8 mouse cellular contexts compared by ENCODE assay signal in genomic region chr8:70606780-70607602, GRCm38 (mm10). TPM values are rescaled to one million over a fixed set of nuclear protein-coding genes. Genes with fewer than 3 reads are reported as not detected.
DNase-seq lines count a peak whose midpoint lies in the region; ATAC-seq lines count a peak whose summit lies in the region.

No protein-coding gene starts in this region.

- peak overlapping the region; percentile 96 for H3K9ac ChIP-seq in heart, embryonic 13.5 days
- peak overlapping the region; percentile 86 for H3K9ac ChIP-seq in hindbrain, embryonic 16.5 days (ENCODE audit: low read depth, low read length)

- no peak for ATAC-seq in heart, embryonic 13.5 days (ENCODE audit: extremely low read depth, insufficient number of reproducible peaks, low FRiP score, low TSS enrichment)
- ATAC-seq in hindbrain, embryonic 16.5 days, result no peak
- no peak for ATAC-seq in monocyte, adult 5-6 weeks (replicated peaks; ENCODE audit: insufficient number of reproducible peaks, low FRiP score, low TSS enrichment, poor library complexity, severe bottlenecking)

- H3K27me3 ChIP-seq in heart, embryonic 13.5 days (replicated peaks), result no peaks in the 10 kb centered on the region
- H3K27me3 ChIP-seq in hindbrain, embryonic 16.5 days (replicated peaks; ENCODE audit: control insufficient read depth, insufficient read depth, low read length), result no peaks in the 10 kb centered on the region

- no peak overlapping the region for H3K27ac ChIP-seq in heart, embryonic 13.5 days (replicated peaks)
- no peak overlapping the region; the same call in 1 of the 2 replicates for H3K27ac ChIP-seq in hindbrain, embryonic 16.5 days (ENCODE audit: low read depth, low read length)
- H3K27ac ChIP-seq in macrophage, result peak overlapping the region; percentile 67

- no peaks in the 10 kb centered on the region for H3K9me3 ChIP-seq in heart, embryonic 13.5 days
- H3K9me3 ChIP-seq in hindbrain, embryonic 16.5 days (ENCODE audit: control insufficient read depth, low read length), result no peaks in the 10 kb centered on the region

- WGBS in heart, embryonic 13.5 days, result 62% methylated on average over 18 of the region's 18 CpGs
- whole genome bisulfite sequencing in hindbrain, embryonic 16.5 days, result 66% methylated on average over 18 of the region's 18 CpGs
- WGBS in macrophage (ENCODE audit: missing documents), result 76% methylated on average over 18 of the region's 18 CpGs

- H3K79me2 ChIP-seq in macrophage (ENCODE audit: inconsistent target), result peaks cover 63% of the 10 kb centered on the region

- peak overlapping the region; percentile 87 for H3K4me3 ChIP-seq in heart, embryonic 13.5 days
- peak overlapping the region; percentile 81 for H3K4me3 ChIP-seq in hindbrain, embryonic 16.5 days (ENCODE audit: low read length)
- peak overlapping the region; percentile 83 for H3K4me3 ChIP-seq in macrophage (ENCODE audit: inconsistent target)

- H3K36me3 ChIP-seq in heart, embryonic 13.5 days, result peaks cover 18% of the 10 kb centered on the region
- peaks cover 9% of the 10 kb centered on the region; the same call in 1 of the 2 replicates for H3K36me3 ChIP-seq in hindbrain, embryonic 16.5 days (ENCODE audit: control insufficient read depth, insufficient read depth, low read length)
- H3K36me3 ChIP-seq in macrophage (ENCODE audit: inconsistent target), result peaks cover 11% of the 10 kb centered on the region; the same call in 1 of the 2 replicates

- H3K4me2 ChIP-seq in heart, embryonic 13.5 days, result peak overlapping the region; percentile 99
- H3K4me2 ChIP-seq in hindbrain, embryonic 16.5 days (ENCODE audit: low read length), result peak overlapping the region; percentile 81

- H3K4me1 ChIP-seq in heart, embryonic 13.5 days, result peaks cover 46% of the 10 kb centered on the region
- peaks cover 46% of the 10 kb centered on the region for H3K4me1 ChIP-seq in hindbrain, embryonic 16.5 days (ENCODE audit: control insufficient read depth, insufficient read depth, low read depth, low read length)

- intact Hi-C loops in left cerebral cortex, postnatal 25 days (cut with DNase I), result no loop called here

- DNase-seq in heart, adult 8-10 months (ENCODE audit: low spot score), result no peak
- peak; percentile 16 to 18 for DNase-seq in cerebellum, postnatal 10 days
- DNase-seq in left cerebral cortex, postnatal 25 days (ENCODE audit: low spot score in 2 of 2), result no peak
- no peak for DNase-seq in adrenal gland, adult 18-20 months (ENCODE audit: low spot score in 2 of 2)

RNA-seq across cellular contexts. Expression of gene Ssbp4, which starts 1.7 kb away (rescaled TPM):
- 63.3 and 70.9 TPM in 2 replicates for polyA plus RNA-seq in heart, embryonic 13.5 days (2015; fragmentation: Nextera tagmentation; extraction: Ambion mirVana)
- total RNA-seq in heart, adult 8-10 months (2022), result 10 to 100 TPM; 29.1 to 34.1 (median 31.3) TPM
- polyA plus RNA-seq in hindbrain, embryonic 16.5 days (2015; fragmentation: Nextera tagmentation; extraction: Ambion mirVana), result 148 and 157 TPM in 2 replicates
- total RNA-seq in macrophage (2018; cell fraction: chromatin; rRNA removed), result 100 to 1,000 TPM in 19 of 26 experiments, 10 to 100 TPM in 7; 38.7 to 250 (median 142) TPM
- total RNA-seq in macrophage (2018; cell fraction: cytosol; rRNA removed), result 100 to 1,000 TPM in 25 of 26 experiments, 10 to 100 TPM in 1; 92.7 to 165 (median 127) TPM
- total RNA-seq in macrophage (2018; cell fraction: nucleus; rRNA removed), result 100 to 1,000 TPM in 8 of 26 experiments, 10 to 100 TPM in 18; 37.5 to 190 (median 88.4) TPM
- polyA plus RNA-seq in macrophage (2018), result 71.4 to 137 TPM (median 122 TPM) in 3 replicates
- 83.1 to 151 TPM (median 94.1 TPM) in 3 replicates for total RNA-seq in monocyte, adult 5-6 weeks (2017)
- total RNA-seq in left cerebral cortex, postnatal 25 days (2021), result 100 to 1,000 TPM; 242 to 257 TPM
- 10 to 100 TPM; 78.5 to 86.9 TPM for total RNA-seq in adrenal gland, adult 18-20 months (2021)

RNA-seq across cellular contexts. Expression of gene Lrrc25, which starts 9.0 kb away (rescaled TPM):
- polyA plus RNA-seq in heart, embryonic 13.5 days (2015; fragmentation: Nextera tagmentation; extraction: Ambion mirVana), result 1.5 and 2.7 TPM in 2 replicates
- total RNA-seq in heart, adult 8-10 months (2022), result 1 to 10 TPM; 1.4 to 2.3 (median 1.8) TPM
- polyA plus RNA-seq in hindbrain, embryonic 16.5 days (2015; fragmentation: Nextera tagmentation; extraction: Ambion mirVana), result 1.1 and 1.6 TPM in 2 replicates
- 100 to 1,000 TPM in 7 of 26 experiments, 10 to 100 TPM in 19; 21.1 to 149 (median 77.4) TPM for total RNA-seq in macrophage (2018; cell fraction: chromatin; rRNA removed)
- total RNA-seq in macrophage (2018; cell fraction: cytosol; rRNA removed), result 100 to 1,000 TPM in 25 of 26 experiments, 10 to 100 TPM in 1; 89.3 to 365 (median 193) TPM
- 100 to 1,000 TPM in 23 of 26 experiments, 10 to 100 TPM in 3; 63.8 to 384 (median 181) TPM for total RNA-seq in macrophage (2018; cell fraction: nucleus; rRNA removed)
- polyA plus RNA-seq in macrophage (2018), result 104 to 230 TPM (median 156 TPM) in 3 replicates
- 28.5 to 42.6 TPM (median 42.2 TPM) in 3 replicates for total RNA-seq in monocyte, adult 5-6 weeks (2017)
- total RNA-seq in left cerebral cortex, postnatal 25 days (2021), result 1 to 10 TPM in 1 of 2 experiments, under 1 TPM in 1; 0.37 to 1.2 TPM
- 1 to 10 TPM; 1.4 to 3.0 TPM for total RNA-seq in adrenal gland, adult 18-20 months (2021)

RNA-seq across cellular contexts. Expression of gene Isyna1, which starts 12.8 kb away (rescaled TPM):
- 135 and 145 TPM in 2 replicates for polyA plus RNA-seq in heart, embryonic 13.5 days (2015; fragmentation: Nextera tagmentation; extraction: Ambion mirVana)
- 10 to 100 TPM; 15.5 to 37.5 (median 23.7) TPM for total RNA-seq in heart, adult 8-10 months (2022)
- polyA plus RNA-seq in hindbrain, embryonic 16.5 days (2015; fragmentation: Nextera tagmentation; extraction: Ambion mirVana), result 150 and 164 TPM in 2 replicates
- 10 to 100 TPM; 19.3 to 81.9 (median 38.6) TPM for total RNA-seq in macrophage (2018; cell fraction: chromatin; rRNA removed)
- 10 to 100 TPM; 19.1 to 42.3 (median 27.0) TPM for total RNA-seq in macrophage (2018; cell fraction: cytosol; rRNA removed)
- total RNA-seq in macrophage (2018; cell fraction: nucleus; rRNA removed), result 10 to 100 TPM; 14.3 to 82.7 (median 33.5) TPM
- polyA plus RNA-seq in macrophage (2018), result 26.5 to 53.2 TPM (median 51.1 TPM) in 3 replicates
- 9.3 to 16.3 TPM (median 15.3 TPM) in 3 replicates for total RNA-seq in monocyte, adult 5-6 weeks (2017)
- total RNA-seq in left cerebral cortex, postnatal 25 days (2021), result 10 to 100 TPM; 51.9 to 52.1 TPM
- total RNA-seq in adrenal gland, adult 18-20 months (2021), result 100 to 1,000 TPM; 115 to 165 TPM

RNA-seq across cellular contexts. Expression of gene Gdf15, which starts 25.3 kb away (rescaled TPM):
- polyA plus RNA-seq in heart, embryonic 13.5 days (2015; fragmentation: Nextera tagmentation; extraction: Ambion mirVana), result 0.86 and 1.2 TPM in 2 replicates
- total RNA-seq in heart, adult 8-10 months (2022), result 1 to 10 TPM in 2 of 4 experiments, under 1 TPM in 2; 0.69 to 1.9 (median 1.2) TPM
- 0.11 and 0.48 TPM in 2 replicates for polyA plus RNA-seq in hindbrain, embryonic 16.5 days (2015; fragmentation: Nextera tagmentation; extraction: Ambion mirVana)
- total RNA-seq in macrophage (2018; cell fraction: chromatin; rRNA removed), result 100 to 1,000 TPM in 12 of 26 experiments, 10 to 100 TPM in 13, 1 to 10 TPM in 1; 7.8 to 467 (median 92.6) TPM
- 1,000 to 10,000 TPM in 6 of 26 experiments, 100 to 1,000 TPM in 15, 10 to 100 TPM in 5; 69.9 to 1,947 (median 332) TPM for total RNA-seq in macrophage (2018; cell fraction: cytosol; rRNA removed)
- total RNA-seq in macrophage (2018; cell fraction: nucleus; rRNA removed), result 1,000 to 10,000 TPM in 7 of 26 experiments, 100 to 1,000 TPM in 16, 10 to 100 TPM in 3; 89.0 to 1,533 (median 505) TPM
- 24.3 to 124 TPM (median 74.3 TPM) in 3 replicates for polyA plus RNA-seq in macrophage (2018)
- 0.19 to 3.8 TPM in 2 of 3 replicates, not detected in the other for total RNA-seq in monocyte, adult 5-6 weeks (2017)
- not detected for total RNA-seq in left cerebral cortex, postnatal 25 days (2021)
- 1 to 10 TPM; 2.2 to 6.4 TPM for total RNA-seq in adrenal gland, adult 18-20 months (2021)

RNA-seq across cellular contexts. Expression of gene Pgpep1, which starts 53.2 kb away (rescaled TPM):
- 33.7 and 37.3 TPM in 2 replicates for polyA plus RNA-seq in heart, embryonic 13.5 days (2015; fragmentation: Nextera tagmentation; extraction: Ambion mirVana)
- total RNA-seq in heart, adult 8-10 months (2022), result 10 to 100 TPM; 40.0 to 57.7 (median 44.4) TPM
- polyA plus RNA-seq in hindbrain, embryonic 16.5 days (2015; fragmentation: Nextera tagmentation; extraction: Ambion mirVana), result 78.3 and 87.6 TPM in 2 replicates
- total RNA-seq in macrophage (2018; cell fraction: chromatin; rRNA removed), result 10 to 100 TPM in 25 of 26 experiments, 1 to 10 TPM in 1; 8.5 to 30.1 (median 21.1) TPM
- total RNA-seq in macrophage (2018; cell fraction: cytosol; rRNA removed), result 10 to 100 TPM; 19.1 to 38.4 (median 30.7) TPM
- total RNA-seq in macrophage (2018; cell fraction: nucleus; rRNA removed), result 10 to 100 TPM; 12.7 to 46.1 (median 25.0) TPM
- polyA plus RNA-seq in macrophage (2018), result 19.1 to 57.8 TPM (median 24.3 TPM) in 3 replicates
- total RNA-seq in monocyte, adult 5-6 weeks (2017), result 2.3 to 4.9 TPM (median 3.3 TPM) in 3 replicates
- total RNA-seq in left cerebral cortex, postnatal 25 days (2021), result 10 to 100 TPM; 12.7 to 18.1 TPM
- 100 to 1,000 TPM; 101 to 153 TPM for total RNA-seq in adrenal gland, adult 18-20 months (2021)

Comparison
In these comparisons a context has a peak if more than half of its experiments do, and no peak if none do; other contexts are left out.
1. DNase-seq: peak in cerebellum, postnatal 10 days (2 of 2); none in heart, adult 8-10 months (single experiment), left cerebral cortex, postnatal 25 days (0 of 2) and adrenal gland, adult 18-20 months (0 of 2).
2. Peak in every context shown above with its lines, with median percentiles within 50 percentile points of each other: H3K4me3 ChIP-seq.